Comparison of ENCODE assay signal across 9 mouse cellular contexts in the genomic region with DNA sequence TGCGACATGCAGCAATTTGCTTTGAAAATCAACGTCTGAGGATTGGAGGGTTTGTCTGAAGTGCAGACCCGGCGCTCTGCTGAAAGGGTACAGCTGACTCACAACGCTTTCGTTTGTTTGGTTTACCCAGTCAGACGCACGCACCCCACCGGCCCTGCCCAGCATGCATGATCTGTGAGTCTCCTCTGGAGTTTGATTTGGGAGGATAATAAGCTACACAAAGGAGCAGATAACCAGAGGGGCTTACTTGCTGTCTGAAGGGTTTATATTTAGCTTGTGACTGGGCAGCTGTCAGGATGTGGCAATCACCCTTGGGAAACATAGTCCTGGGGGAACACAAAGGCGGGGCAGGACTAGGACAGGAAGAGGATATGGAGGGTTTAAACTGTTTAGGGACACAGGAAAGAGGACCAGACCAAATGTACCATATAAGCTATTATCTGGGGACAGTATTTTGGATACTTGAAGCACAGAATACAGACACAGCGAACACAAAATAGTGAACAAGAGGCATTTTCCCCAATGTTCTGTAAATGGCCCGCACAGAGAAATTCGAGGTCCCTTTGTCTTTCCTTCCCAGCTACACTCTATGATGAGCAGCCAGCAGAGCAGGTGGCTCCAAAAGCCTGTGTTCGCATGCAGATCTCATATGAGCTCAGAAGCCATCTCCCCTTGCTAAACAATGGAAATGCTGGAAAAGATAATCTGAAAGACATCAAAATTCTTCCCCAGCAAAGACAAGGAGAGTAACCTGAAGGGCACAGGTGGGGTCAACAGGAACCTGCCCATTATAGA.
DNase-seq lines count a peak whose midpoint lies in the region; ATAC-seq and TF ChIP-seq lines count a peak whose summit lies in the region.
"Had no signal": no experiment of that assay in that cellular context is flagged by ENCODE, and none has a peak within 500 bp of the region (broad histone marks: within the 10 kb centered on the region; RNA-seq: fewer than 3 reads in every experiment).

No protein-coding gene starts in this region.

- H3K27me3 ChIP-seq in forebrain, embryonic 15.5 days: no peaks in the 10 kb centered on the region
- H3K27me3 ChIP-seq in hindbrain, embryonic 14.5 days (ENCODE audit: control insufficient read depth, insufficient read depth, low read length): no peaks in the 10 kb centered on the region
- no peaks in the 10 kb centered on the region for H3K27me3 ChIP-seq in midbrain, embryonic 14.5 days (ENCODE audit: control insufficient read depth, insufficient read depth, low read length)

- WGBS in forebrain, embryonic 15.5 days: 29% methylated on average over 14 of the region's 14 CpGs
- WGBS in hindbrain, embryonic 14.5 days: 33% methylated on average over 14 of the region's 14 CpGs
- WGBS in midbrain, embryonic 14.5 days: 25% methylated on average over 14 of the region's 14 CpGs

- H3K36me3 ChIP-seq in forebrain, embryonic 15.5 days: no peaks in the 10 kb centered on the region
- no peaks in the 10 kb centered on the region for H3K36me3 ChIP-seq in hindbrain, embryonic 14.5 days (replicated peaks; ENCODE audit: control insufficient read depth, insufficient read depth)
- no peaks in the 10 kb centered on the region for H3K36me3 ChIP-seq in midbrain, embryonic 14.5 days (ENCODE audit: control insufficient read depth, insufficient read depth, low read length)

- peak; percentile 80 for ATAC-seq in forebrain, embryonic 15.5 days (replicated peaks)
- 0 out of 2 replicates have a peak, but pooled peaks have one; percentile 32 for ATAC-seq in hindbrain, embryonic 14.5 days (ENCODE audit: low FRiP score)
- peak; percentile 41; the same call in 1 of the 2 replicates for ATAC-seq in midbrain, embryonic 14.5 days (ENCODE audit: low FRiP score, low TSS enrichment)
- no peak for ATAC-seq in megakaryocyte-erythroid progenitor cell, adult 5-6 weeks (replicated peaks; ENCODE audit: low FRiP score, low TSS enrichment, poor library complexity, severe bottlenecking)

- no peak overlapping the region for H3K4me3 ChIP-seq in layer of hippocampus, adult 2 months
- H3K4me3 ChIP-seq in forebrain, embryonic 15.5 days: no peak overlapping the region
- no peak overlapping the region for H3K4me3 ChIP-seq in hindbrain, embryonic 14.5 days (replicated peaks; ENCODE audit: low read length)
- H3K4me3 ChIP-seq in midbrain, embryonic 14.5 days (replicated peaks; ENCODE audit: low read depth, low read length): no peak overlapping the region

- no peak overlapping the region; the same call in 1 of the 2 replicates for H3K4me2 ChIP-seq in forebrain, embryonic 15.5 days (replicated peaks)
- 0 out of 2 replicates have a peak overlapping the region, but pooled peaks have one; percentile 10 for H3K4me2 ChIP-seq in hindbrain, embryonic 14.5 days (replicated peaks)
- H3K4me2 ChIP-seq in midbrain, embryonic 14.5 days (ENCODE audit: low read length): no peak overlapping the region

- DNase-seq in layer of hippocampus, adult 2 months (ENCODE audit: low spot score in 2 of 2): no peak
- DNase-seq in layer of hippocampus, adult 9-10 months (ENCODE audit: low spot score): no peak
- no peak for DNase-seq in hindbrain, embryonic 14.5 days (ENCODE audit: low spot score)
- peak; percentile 70 for DNase-seq in midbrain, embryonic 14.5 days
- no peak for DNase-seq in gastrocnemius, postnatal 14 days
- DNase-seq in adrenal gland, postnatal 4 days (ENCODE audit: low spot score in 2 of 2): no peak

- intact Hi-C loops in gastrocnemius, postnatal 14 days (cut with DNase I; ENCODE audit: low total_unique reads): no loop called here

- no peak for TF ChIP-seq CTCF in layer of hippocampus, adult 2 months (conservative IDR thresholded peaks at IDR 0.05)

- peaks cover 17% of the 10 kb centered on the region for H3K4me1 ChIP-seq in forebrain, embryonic 15.5 days
- H3K4me1 ChIP-seq in hindbrain, embryonic 14.5 days (replicated peaks; ENCODE audit: control insufficient read depth, insufficient read depth, low read length): peaks cover 12% of the 10 kb centered on the region; the same call in 1 of the 2 replicates
- peaks cover 20% of the 10 kb centered on the region for H3K4me1 ChIP-seq in midbrain, embryonic 14.5 days (ENCODE audit: control insufficient read depth, insufficient read depth, low read length)

- H3K9ac ChIP-seq in forebrain, embryonic 15.5 days (replicated peaks): no peak overlapping the region
- peak overlapping the region; percentile 12; the same call in 1 of the 2 replicates for H3K9ac ChIP-seq in hindbrain, embryonic 14.5 days
- H3K9ac ChIP-seq in midbrain, embryonic 14.5 days (replicated peaks; ENCODE audit: low read length): no peak overlapping the region; the same call in 1 of the 2 replicates

- H3K27ac ChIP-seq in layer of hippocampus, adult 2 months: peak overlapping the region; percentile 33; the same call in 1 of the 2 replicates
- peak overlapping the region; percentile 72 for H3K27ac ChIP-seq in forebrain, embryonic 15.5 days (replicated peaks)
- no peak overlapping the region; the same call in 1 of the 2 replicates for H3K27ac ChIP-seq in hindbrain, embryonic 14.5 days
- peak overlapping the region; percentile 80 for H3K27ac ChIP-seq in midbrain, embryonic 14.5 days (replicated peaks; ENCODE audit: low read depth, low read length)
- H3K27ac ChIP-seq: macrophage had no signal

- no peaks in the 10 kb centered on the region for H3K9me3 ChIP-seq in forebrain, embryonic 15.5 days
- H3K9me3 ChIP-seq in hindbrain, embryonic 14.5 days (ENCODE audit: control insufficient read depth, low read length): no peaks in the 10 kb centered on the region
- H3K9me3 ChIP-seq in midbrain, embryonic 14.5 days (ENCODE audit: control insufficient read depth, low read length): no peaks in the 10 kb centered on the region
